Mouse (Mus musculus): Measurements from ENCODE around the gene Medag.

Medag gene

GRCm38 (mm10) chr5:149411509-149412193 lies at the start of gene Medag:
Gene Medag, plus strand, starts transcription at chr5:149411749.
- DNase-seq (ENCODE audit: low spot score in 2 of 2), result no peak

DNA sequence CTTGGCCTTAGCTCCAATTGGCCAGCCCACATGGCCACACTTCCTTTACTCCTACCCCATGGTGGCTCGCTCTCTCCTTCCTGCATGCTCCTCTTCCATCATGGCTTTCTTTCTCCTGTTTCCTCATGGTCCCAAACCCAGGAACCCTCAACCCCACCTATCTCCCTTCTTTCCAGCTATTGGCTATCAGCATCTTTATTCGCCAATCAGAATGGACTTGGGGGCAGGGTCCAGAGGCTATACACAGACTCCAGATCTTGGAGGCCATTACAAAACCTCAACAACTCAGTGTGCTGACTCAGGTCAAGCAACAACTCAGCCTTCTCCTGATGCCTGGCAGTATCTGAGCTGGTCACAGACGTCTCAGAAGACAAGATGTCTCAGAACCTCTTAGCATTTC lies 48.9 kb upstream of the Medag start:
- no peak for DNase-seq (ENCODE audit: low spot score in 2 of 2)

GRCm38 (mm10) chr5:149363903-149364755 lies 47.4 kb upstream of the Medag start:
- DNase-seq (ENCODE audit: low spot score in 2 of 2), result no peak

- DNase-seq (ENCODE audit: low spot score in 2 of 2), result no peak
Measured at GRCm38 (mm10) chr5:149367011-149367410, 44.5 kb upstream of the Medag start.

- peak; percentile 91 to 95 for DNase-seq (ENCODE audit: low spot score in 2 of 2)
Measured at GRCm38 (mm10) chr5:149367544-149368466, 43.7 kb upstream of the Medag start.

DNA sequence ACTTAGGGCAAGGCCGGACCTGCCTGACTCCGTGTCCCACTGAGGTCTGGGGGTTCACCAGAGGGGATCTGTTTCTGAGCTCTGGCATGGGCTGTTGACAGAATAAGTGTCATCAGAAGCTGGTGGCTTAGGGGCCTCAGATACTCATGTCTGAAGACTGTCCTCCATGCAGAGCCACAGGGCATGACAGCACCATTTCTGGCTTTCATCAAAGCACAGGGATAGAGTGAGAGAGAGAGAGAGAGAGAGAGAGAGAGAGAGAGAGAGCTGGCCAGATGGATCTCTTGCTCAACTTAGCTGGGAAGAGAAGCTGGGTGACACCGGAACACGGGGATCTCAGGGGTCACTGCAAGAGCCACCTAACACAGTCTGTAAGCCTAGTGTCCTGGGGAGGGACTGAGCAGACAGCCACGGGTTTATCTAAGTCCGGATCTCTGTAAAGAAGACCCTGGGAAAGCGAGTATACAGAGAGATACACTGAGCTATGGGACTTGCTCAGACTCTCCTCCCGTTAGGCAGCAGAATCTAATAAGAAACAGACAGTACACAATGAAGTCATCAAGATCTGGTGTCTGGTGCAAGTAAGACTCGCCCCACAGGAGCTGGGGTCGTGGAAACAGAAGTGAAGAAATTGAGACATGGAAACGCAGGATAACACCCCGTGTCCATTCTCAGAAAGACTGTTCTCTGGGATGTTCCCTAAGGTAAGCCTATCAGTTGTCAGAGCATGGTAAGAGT lies 42.8 kb upstream of the Medag start:
- no peak for DNase-seq (ENCODE audit: low spot score in 2 of 2)

GRCm38 (mm10) chr5:149369373-149370035 lies 42.0 kb upstream of the Medag start:
- no peak for DNase-seq (ENCODE audit: low spot score in 2 of 2)

- no peak for DNase-seq (ENCODE audit: low spot score in 2 of 2)
Measured at GRCm38 (mm10) chr5:149372018-149372417, 39.5 kb upstream of the Medag start.

- no peak for DNase-seq (ENCODE audit: low spot score in 2 of 2)
Measured at GRCm38 (mm10) chr5:149373224-149373623, 38.3 kb upstream of the Medag start.

GRCm38 (mm10) chr5:149374026-149374425 lies 37.5 kb upstream of the Medag start:
- peak; percentile 60 to 66 for DNase-seq (ENCODE audit: low spot score in 2 of 2)

GRCm38 (mm10) chr5:149375074-149375888 lies 36.3 kb upstream of the Medag start:
- no peak for DNase-seq (ENCODE audit: low spot score in 2 of 2)

DNA sequence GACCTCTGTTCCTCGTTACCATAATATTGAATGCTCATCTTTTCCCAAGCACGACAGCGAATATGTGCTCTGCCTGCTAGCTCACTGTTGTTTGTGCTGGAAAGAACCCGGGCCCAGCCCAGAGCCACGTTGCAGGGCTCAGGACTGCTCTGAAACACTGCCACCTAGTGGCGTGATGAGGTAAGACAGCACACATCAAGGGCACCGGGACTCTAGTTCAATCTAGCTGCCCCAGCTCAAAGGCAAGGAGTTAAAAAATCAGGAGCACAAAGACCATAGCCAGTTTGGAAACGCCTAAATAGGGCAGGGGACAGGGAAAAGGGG lies 35.7 kb upstream of the Medag start:
- peak; percentile 90 to 96 for DNase-seq (ENCODE audit: low spot score in 2 of 2)

DNA sequence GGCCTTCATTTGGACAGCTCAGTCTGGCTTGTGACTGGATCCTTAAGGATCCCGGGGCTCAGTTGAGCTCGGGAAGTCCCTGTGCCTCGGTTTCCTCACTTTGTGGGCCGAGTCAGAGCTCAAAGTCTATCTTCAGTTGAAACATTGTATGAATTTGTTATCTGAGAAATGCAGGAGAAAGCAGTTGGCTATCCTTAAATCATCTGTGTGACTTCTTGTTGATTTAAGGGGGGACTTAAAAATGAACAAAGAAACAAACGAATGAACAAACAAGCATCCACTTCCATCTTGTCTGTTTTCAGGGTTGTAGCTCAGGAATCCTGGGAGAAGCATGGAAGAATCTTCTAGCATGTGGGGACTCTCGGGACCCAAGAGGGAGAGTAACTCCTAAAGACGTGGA lies 35.2 kb upstream of the Medag start:
- no peak for DNase-seq (ENCODE audit: low spot score in 2 of 2)

- no peak for DNase-seq (ENCODE audit: low spot score in 2 of 2)
Measured at GRCm38 (mm10) chr5:149377253-149377652, 34.3 kb upstream of the Medag start.

DNA sequence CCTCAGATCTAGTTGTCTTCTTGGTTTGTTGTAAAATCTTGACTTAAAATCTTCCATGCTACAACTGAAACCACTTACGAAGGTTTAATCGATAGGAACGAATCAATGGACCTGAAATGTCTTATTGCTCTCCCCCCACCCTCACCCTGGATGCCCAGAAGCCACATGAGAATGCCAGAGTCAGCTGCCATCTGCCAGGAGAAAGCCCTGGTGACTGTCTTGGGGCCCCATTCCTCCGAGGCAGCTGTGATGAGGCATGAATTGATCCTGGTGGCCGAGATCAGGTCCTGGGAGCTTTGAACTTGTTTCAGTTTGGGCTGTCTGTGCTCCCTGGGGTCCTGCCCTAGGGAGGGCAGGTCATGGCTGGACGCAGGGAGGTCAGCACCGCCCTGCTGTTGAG lies 33.0 kb upstream of the Medag start:
- no peak for DNase-seq (ENCODE audit: low spot score in 2 of 2)

GRCm38 (mm10) chr5:149379131-149379784 lies 32.3 kb upstream of the Medag start:
- no peak for DNase-seq (ENCODE audit: low spot score in 2 of 2)

GRCm38 (mm10) chr5:149379861-149380260 lies 31.7 kb upstream of the Medag start:
- no peak for DNase-seq (ENCODE audit: low spot score in 2 of 2)

DNA sequence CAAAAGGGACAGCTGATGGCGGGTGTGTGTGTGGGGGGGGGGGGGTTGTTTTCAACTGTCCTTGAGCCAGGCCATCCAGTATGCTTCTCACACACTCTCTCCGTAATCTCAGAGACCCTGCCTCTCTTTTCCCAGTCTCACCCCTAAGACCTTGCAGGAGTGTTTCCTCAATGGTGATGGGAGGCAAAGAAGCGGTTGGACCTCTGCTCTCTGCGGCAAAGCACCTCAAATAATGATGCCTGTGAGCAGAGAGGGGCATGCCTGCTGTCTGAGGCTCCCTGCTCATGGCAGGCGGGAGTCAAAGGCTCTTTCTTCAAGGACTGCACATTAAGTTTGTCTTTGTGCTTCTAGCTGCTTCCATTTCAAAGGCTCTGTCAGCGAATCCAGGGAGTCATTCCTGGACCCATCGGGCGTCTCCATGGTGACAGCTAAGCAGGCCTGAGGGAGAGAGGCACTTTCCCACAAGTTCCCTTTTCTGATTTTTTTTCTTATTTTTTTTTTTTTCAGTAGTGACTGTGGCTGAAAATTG lies 31.1 kb upstream of the Medag start:
- DNase-seq (ENCODE audit: low spot score in 2 of 2), result no peak

GRCm38 (mm10) chr5:149381948-149382347 lies 29.6 kb upstream of the Medag start:
- DNase-seq (ENCODE audit: low spot score in 2 of 2), result no peak

Data from thymus, postnatal 10 days (tissue).